29 mouse cellular contexts compared by ENCODE assay signal in genomic region chr5:52046704-52047103, GRCm38 (mm10).
DNase-seq lines count a peak whose midpoint lies in the region; ATAC-seq and TF ChIP-seq lines count a peak whose summit lies in the region.
"Had no signal": no experiment of that assay in that cellular context is flagged by ENCODE, and none has a peak within 500 bp of the region (broad histone marks: within the 10 kb centered on the region; RNA-seq: fewer than 3 reads in every experiment).

No protein-coding gene starts in this region.

- no peak overlapping the region for H3K4me2 ChIP-seq in heart, postnatal 0 days (ENCODE audit: low read depth, low read length)
- H3K4me2 ChIP-seq: embryonic facial prominence, embryonic 13.5 days; forebrain, embryonic 12.5 days; forebrain, embryonic 15.5 days; heart, embryonic 11.5 days; hindbrain, embryonic 13.5 days; intestine, embryonic 15.5 days had no signal

- H3K27me3 ChIP-seq in heart, postnatal 0 days (ENCODE audit: control insufficient read depth, insufficient read depth, low read length) = no peaks in the 10 kb centered on the region
- no peaks in the 10 kb centered on the region for H3K27me3 ChIP-seq in heart, embryonic 10.5 days (ENCODE audit: insufficient read depth, poor library complexity, severe bottlenecking)
- H3K27me3 ChIP-seq: embryonic facial prominence, embryonic 13.5 days; forebrain, embryonic 12.5 days; forebrain, embryonic 15.5 days; hindbrain, embryonic 13.5 days; intestine, embryonic 15.5 days had no signal

- no peak overlapping the region for H3K27ac ChIP-seq in heart, postnatal 0 days (ENCODE audit: low read depth)
- no peak overlapping the region for H3K27ac ChIP-seq in heart, embryonic 10.5 days
- H3K27ac ChIP-seq: embryonic facial prominence, embryonic 10.5 days; embryonic facial prominence, embryonic 13.5 days; forebrain, embryonic 12.5 days; forebrain, embryonic 15.5 days; heart, adult 2 months; hindbrain, embryonic 10.5 days; hindbrain, embryonic 13.5 days; intestine, embryonic 15.5 days had no signal

- DNase-seq in heart, postnatal 0 days (ENCODE audit: low spot score) = no peak
- DNase-seq in heart, embryonic 10.5 days (ENCODE audit: low spot score) = no peak
- DNase-seq in MEL-GATA-1-ER (ENCODE audit: extremely low read depth, low read depth) = peak; percentile 54
- no peak for DNase-seq in cerebellum, postnatal 25 days
- DNase-seq in thymus, postnatal 4 days = no peak
- no peak for DNase-seq in T-cell, adult 2 months (ENCODE audit: low spot score)
- DNase-seq: adrenal gland, adult 8-10 months; adrenal gland, postnatal 25 days; B cell, adult 2 months; cerebellum, adult 11-12 months; cerebellum, adult 8-10 months; cerebellum, postnatal 10 days; embryo, embryonic 11 days; gastrocnemius, postnatal 25 days; heart, adult 2 months; heart, postnatal 10 days; heart, postnatal 36 days had no signal

- 0 out of 2 replicates have a peak, but pooled peaks have one; percentile 24 for ATAC-seq in heart, postnatal 0 days (ENCODE audit: insufficient read depth, low read depth)
- ATAC-seq in megakaryocyte progenitor cell, adult 5-6 weeks (replicated peaks; ENCODE audit: poor library complexity) = peak; percentile 57
- ATAC-seq: activated CD4-positive, CD25-positive, alpha-beta regulatory T cell, adult 4 months; forebrain, embryonic 15.5 days; hindbrain, embryonic 16.5 days; intestine, embryonic 15.5 days had no signal

- H3K36me3 ChIP-seq in heart, postnatal 0 days (replicated peaks; ENCODE audit: control insufficient read depth, insufficient read depth, low read length) = no peaks in the 10 kb centered on the region
- H3K36me3 ChIP-seq in heart, embryonic 10.5 days = no peaks in the 10 kb centered on the region
- H3K36me3 ChIP-seq: embryonic facial prominence, embryonic 10.5 days; embryonic facial prominence, embryonic 13.5 days; forebrain, embryonic 12.5 days; forebrain, embryonic 15.5 days; hindbrain, embryonic 10.5 days; hindbrain, embryonic 13.5 days; intestine, embryonic 15.5 days had no signal

- peaks cover 7% of the 10 kb centered on the region; the same call in 1 of the 2 replicates for H3K4me1 ChIP-seq in heart, postnatal 0 days (ENCODE audit: control insufficient read depth, insufficient read depth)
- H3K4me1 ChIP-seq in heart, embryonic 10.5 days = peaks cover 9% of the 10 kb centered on the region; the same call in 1 of the 2 replicates
- H3K4me1 ChIP-seq: embryonic facial prominence, embryonic 10.5 days; forebrain, embryonic 12.5 days; hindbrain, embryonic 10.5 days; intestine, embryonic 15.5 days had no signal

- H3K9me3 ChIP-seq in heart, postnatal 0 days (replicated peaks; ENCODE audit: control insufficient read depth, low read length) = no peaks in the 10 kb centered on the region
- no peaks in the 10 kb centered on the region for H3K9me3 ChIP-seq in heart, embryonic 10.5 days
- H3K9me3 ChIP-seq: embryonic facial prominence, embryonic 10.5 days; embryonic facial prominence, embryonic 13.5 days; forebrain, embryonic 12.5 days; forebrain, embryonic 15.5 days; hindbrain, embryonic 10.5 days; hindbrain, embryonic 13.5 days; intestine, embryonic 15.5 days had no signal

- no peak overlapping the region for H3K9ac ChIP-seq in heart, postnatal 0 days (replicated peaks; ENCODE audit: low read depth, low read length)
- H3K9ac ChIP-seq: embryonic facial prominence, embryonic 13.5 days; forebrain, embryonic 12.5 days; forebrain, embryonic 15.5 days; hindbrain, embryonic 13.5 days; intestine, embryonic 15.5 days had no signal

- TF ChIP-seq EP300 in heart, postnatal 0 days (IDR thresholded peaks at IDR 0.05; ENCODE audit: low read depth) = no peak

- no peak overlapping the region for H3K4me3 ChIP-seq in heart, postnatal 0 days (ENCODE audit: low read depth, low read length)
- no peak overlapping the region for H3K4me3 ChIP-seq in heart, embryonic 10.5 days
- H3K4me3 ChIP-seq: embryonic facial prominence, embryonic 10.5 days; embryonic facial prominence, embryonic 13.5 days; erythroblast, embryonic 14.5 days; forebrain, embryonic 12.5 days; forebrain, embryonic 15.5 days; heart, adult 2 months; hindbrain, embryonic 10.5 days; hindbrain, embryonic 13.5 days; intestine, embryonic 15.5 days had no signal

- 18% methylated on average over 3 of the region's 3 CpGs for WGBS in heart, postnatal 0 days
- WGBS in heart, embryonic 10.5 days = 48% methylated on average over 3 of the region's 3 CpGs

- no peak for TF ChIP-seq CTCF in heart, postnatal 0 days (IDR thresholded peaks at IDR 0.05; ENCODE audit: low read depth)
